Mouse (Mus musculus) spleen, adult 2 months (tissue): Measurements from ENCODE around the gene Vamp8.

ENCODE experiments used
- CTCF ChIP-seq: fragments of 200-500 bp; IDR thresholded peaks from 2 replicates; pipeline ENCODE4 v1.5.1; 2011; ENCODE audit warnings: mild to moderate bottlenecking, inconsistent platforms; ENCODE audit not compliant: insufficient read depth, insufficient read length, insufficient replicate concordance; ENCODE audit errors: extremely low read depth
- POLR2A ChIP-seq: fragments of 200-500 bp; IDR thresholded peaks from 2 replicates; pipeline ENCODE4 v1.6.1; 2011; ENCODE audit warnings: low read depth, low read length, inconsistent platforms

DNA sequence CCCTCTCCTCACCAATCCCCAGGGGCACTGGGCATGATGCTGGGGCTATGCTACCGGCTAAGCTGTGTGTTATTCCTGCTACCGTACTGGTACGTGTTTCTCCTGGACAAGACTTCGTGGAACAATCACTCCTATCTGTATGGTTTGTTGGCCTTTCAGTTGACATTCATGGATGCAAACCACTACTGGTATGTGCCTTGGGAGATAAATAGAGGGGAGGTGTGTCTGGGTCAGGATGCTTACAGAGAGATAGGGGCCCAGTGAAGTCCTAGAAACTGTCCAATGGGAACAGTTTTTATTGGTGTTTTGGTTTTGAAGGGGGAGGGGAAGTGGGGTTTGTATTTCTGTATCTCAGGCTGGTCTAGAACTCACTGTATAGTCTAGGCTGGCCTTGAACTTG lies 27.8 kb upstream of the Vamp8 start:
- TF ChIP-seq POLR2A (no peak), CTCF (no peak)
